Comparison of ENCODE assay signal across 8 mouse cellular contexts in genomic region chr11:86395513-86396125, GRCm38 (mm10). TPM values are rescaled to one million over a fixed set of nuclear protein-coding genes. Genes with fewer than 3 reads are reported as not detected.
A peak's percentile ranks its signal among the peaks of the same experiment; 100 is the strongest.
DNase-seq lines count a peak whose midpoint lies in the region; ATAC-seq lines count a peak whose summit lies in the region.

No protein-coding gene starts in this region.

- H3K9ac ChIP-seq in embryonic facial prominence, embryonic 14.5 days (ENCODE audit: low read depth, low read length): peak overlapping the region; percentile 31; the same call in 1 of the 2 replicates
- H3K9ac ChIP-seq in stomach, embryonic 15.5 days: no peak overlapping the region

- ATAC-seq in embryonic facial prominence, embryonic 14.5 days (ENCODE audit: low read depth): peak; percentile 53; the same call in 1 of the 2 replicates
- ATAC-seq in stomach, embryonic 15.5 days (ENCODE audit: insufficient read depth, low FRiP score, low read depth): 0 out of 2 replicates have a peak, but pooled peaks have one; percentile 36

- H3K27ac ChIP-seq in embryonic facial prominence, embryonic 14.5 days (replicated peaks; ENCODE audit: low read depth, low read length): no peak overlapping the region
- peak overlapping the region; percentile 63; the same call in 1 of the 2 replicates for H3K27ac ChIP-seq in stomach, embryonic 15.5 days

- H3K9me3 ChIP-seq in embryonic facial prominence, embryonic 14.5 days (ENCODE audit: control insufficient read depth, low read length): no peaks in the 10 kb centered on the region
- H3K9me3 ChIP-seq in stomach, embryonic 15.5 days: no peaks in the 10 kb centered on the region

- intact Hi-C loops in heart, postnatal 36 days (cut with DNase I): no loop called here

- 8% methylated on average over 9 of the region's 9 CpGs for WGBS in embryonic facial prominence, embryonic 14.5 days
- 7% methylated on average over 9 of the region's 9 CpGs for WGBS in stomach, embryonic 15.5 days

- H3K4me2 ChIP-seq in embryonic facial prominence, embryonic 14.5 days (ENCODE audit: low read depth, low read length): peak overlapping the region; percentile 27; the same call in 1 of the 2 replicates
- peak overlapping the region; percentile 33 for H3K4me2 ChIP-seq in stomach, embryonic 15.5 days

- no peaks in the 10 kb centered on the region for H3K36me3 ChIP-seq in embryonic facial prominence, embryonic 14.5 days (ENCODE audit: control insufficient read depth, insufficient read depth, low read length)
- no peaks in the 10 kb centered on the region for H3K36me3 ChIP-seq in stomach, embryonic 15.5 days

- H3K4me1 ChIP-seq in embryonic facial prominence, embryonic 14.5 days (ENCODE audit: control insufficient read depth, insufficient read depth, low read length): peaks cover 7% of the 10 kb centered on the region
- 0 out of 2 replicates have a peak, but pooled peaks cover 5% of the 10 kb centered on the region for H3K4me1 ChIP-seq in stomach, embryonic 15.5 days

- DNase-seq in heart, adult 11 months: peak; percentile 92
- DNase-seq in heart, adult 8-10 months (ENCODE audit: low spot score): no peak
- peak; percentile 72 for DNase-seq in adrenal gland, postnatal 25 days
- DNase-seq in embryonic facial prominence, embryonic 14.5 days (ENCODE audit: low spot score): peak; percentile 72
- DNase-seq in heart, postnatal 36 days: peak; percentile 17 to 47
- DNase-seq in layer of hippocampus, postnatal 36 days: peak; percentile 19 to 20
- DNase-seq in mesoderm, embryonic 11.5 days (ENCODE audit: low read depth, low spot score): peak; percentile 66

- H3K4me3 ChIP-seq in embryonic facial prominence, embryonic 14.5 days (ENCODE audit: low read depth, low read length): no peak overlapping the region
- no peak overlapping the region for H3K4me3 ChIP-seq in stomach, embryonic 15.5 days (replicated peaks)

- no peaks in the 10 kb centered on the region for H3K27me3 ChIP-seq in embryonic facial prominence, embryonic 14.5 days (replicated peaks; ENCODE audit: control insufficient read depth, insufficient read depth, low read length)
- no peaks in the 10 kb centered on the region for H3K27me3 ChIP-seq in stomach, embryonic 15.5 days (replicated peaks)

RNA-seq across cellular contexts. Expression of gene Med13, which starts 38.2 kb away (rescaled TPM):
- total RNA-seq in heart, adult 8-10 months (2022): 10 to 100 TPM; 28.7 to 42.4 (median 33.7) TPM
- total RNA-seq in adrenal gland, postnatal 25 days (2021): 48.9 and 54.1 TPM in 2 replicates
- polyA plus RNA-seq in embryonic facial prominence, embryonic 14.5 days (2014; fragmentation: Nextera tagmentation; extraction: Ambion mirVana): 14.1 and 15.6 TPM in 2 replicates
- total RNA-seq in heart, postnatal 36 days (2021): 10 to 100 TPM; 33.9 to 34.8 TPM
- total RNA-seq in layer of hippocampus, postnatal 36 days (2021): 10 to 100 TPM; 53.7 to 66.0 TPM
- 8.6 and 9.2 TPM in 2 replicates for polyA plus RNA-seq in stomach, embryonic 15.5 days (2015; fragmentation: Nextera tagmentation; extraction: Ambion mirVana)
